12 mouse cellular contexts compared by ENCODE assay signal in the genomic region with DNA sequence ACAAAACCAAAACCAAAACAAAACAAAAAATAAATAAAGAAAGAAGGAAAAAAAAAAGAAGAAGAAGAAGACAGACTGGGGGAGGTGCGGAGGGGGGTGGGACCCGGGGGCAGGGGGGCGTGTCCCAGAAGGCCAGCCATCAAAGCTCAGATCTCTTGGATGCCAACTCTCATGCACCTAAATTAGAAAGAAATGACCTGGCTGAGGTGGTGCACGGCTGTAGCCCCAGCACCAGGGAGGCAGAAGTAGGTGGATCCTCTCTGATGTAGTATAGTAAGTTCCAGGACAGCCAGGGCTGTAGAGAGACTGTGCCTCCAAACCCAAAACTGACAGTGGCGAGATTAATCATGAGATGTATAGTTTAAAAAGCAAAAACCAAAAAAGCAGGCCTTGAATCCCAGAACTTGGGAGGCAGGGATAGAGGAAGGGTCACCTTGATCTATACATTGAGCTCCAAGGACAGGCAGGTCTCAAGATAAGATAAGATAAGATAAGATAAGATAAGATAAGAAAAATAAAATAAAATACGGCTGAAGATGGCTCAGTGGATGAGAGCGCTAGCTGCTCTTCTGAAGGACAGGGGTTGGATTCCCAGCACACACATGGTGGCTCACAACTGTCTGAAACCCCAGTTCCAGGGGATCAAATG. TPM values are rescaled to one million over a fixed set of nuclear protein-coding genes. Genes with fewer than 3 reads are reported as not detected.
DNase-seq lines count a peak whose midpoint lies in the region; ATAC-seq lines count a peak whose summit lies in the region.
"Had no signal": no experiment of that assay in that cellular context is flagged by ENCODE, and none has a peak within 500 bp of the region (broad histone marks: within the 10 kb centered on the region; RNA-seq: fewer than 3 reads in every experiment).

No protein-coding gene starts in this region.

- ATAC-seq in forebrain, embryonic 13.5 days = peak; percentile 50; the same call in 1 of the 2 replicates
- no peak for ATAC-seq in forebrain, embryonic 16.5 days
- ATAC-seq in liver, embryonic 16.5 days (ENCODE audit: low read depth) = no peak

- H3K9me3 ChIP-seq in forebrain, embryonic 13.5 days (replicated peaks) = no peaks in the 10 kb centered on the region
- no peaks in the 10 kb centered on the region for H3K9me3 ChIP-seq in forebrain, embryonic 16.5 days (ENCODE audit: control insufficient read depth, low read length)
- H3K9me3 ChIP-seq in liver, embryonic 16.5 days (replicated peaks; ENCODE audit: control insufficient read depth, low read length) = no peaks in the 10 kb centered on the region
- H3K9me3 ChIP-seq: forebrain, embryonic 10.5 days; hindbrain, embryonic 15.5 days; stomach, embryonic 15.5 days had no signal

- no peak overlapping the region for H3K4me3 ChIP-seq in forebrain, embryonic 13.5 days
- no peak overlapping the region for H3K4me3 ChIP-seq in forebrain, embryonic 16.5 days (replicated peaks; ENCODE audit: low read length)
- no peak overlapping the region for H3K4me3 ChIP-seq in liver, embryonic 16.5 days (ENCODE audit: low read depth, low read length)
- H3K4me3 ChIP-seq: forebrain, embryonic 10.5 days; hindbrain, embryonic 15.5 days; stomach, embryonic 15.5 days had no signal

- no peaks in the 10 kb centered on the region for H3K4me1 ChIP-seq in forebrain, embryonic 13.5 days
- no peaks in the 10 kb centered on the region for H3K4me1 ChIP-seq in forebrain, embryonic 16.5 days (replicated peaks; ENCODE audit: control insufficient read depth, insufficient read depth, low read length)
- H3K4me1 ChIP-seq in liver, embryonic 16.5 days (ENCODE audit: control insufficient read depth, low read depth, low read length) = peaks cover 2% of the 10 kb centered on the region
- H3K4me1 ChIP-seq: forebrain, embryonic 10.5 days; hindbrain, embryonic 15.5 days; stomach, embryonic 15.5 days had no signal

- no peaks in the 10 kb centered on the region for H3K36me3 ChIP-seq in forebrain, embryonic 13.5 days (ENCODE audit: poor library complexity, severe bottlenecking)
- H3K36me3 ChIP-seq in forebrain, embryonic 16.5 days (ENCODE audit: control insufficient read depth, insufficient read depth) = no peaks in the 10 kb centered on the region
- H3K36me3 ChIP-seq in liver, embryonic 16.5 days (ENCODE audit: control insufficient read depth, insufficient read depth) = no peaks in the 10 kb centered on the region
- H3K36me3 ChIP-seq: forebrain, embryonic 10.5 days; hindbrain, embryonic 15.5 days; stomach, embryonic 15.5 days had no signal

- 74% methylated on average over 7 of the region's 7 CpGs for WGBS in forebrain, embryonic 13.5 days
- WGBS in forebrain, embryonic 16.5 days = 81% methylated on average over 7 of the region's 7 CpGs
- WGBS in liver, embryonic 16.5 days (ENCODE audit: insufficient replicate concordance) = 51% methylated on average over 7 of the region's 7 CpGs

- no peak overlapping the region for H3K27ac ChIP-seq in forebrain, embryonic 13.5 days
- no peak overlapping the region for H3K27ac ChIP-seq in forebrain, embryonic 16.5 days (ENCODE audit: low read length)
- H3K27ac ChIP-seq in liver, embryonic 16.5 days (ENCODE audit: low read length) = no peak overlapping the region
- H3K27ac ChIP-seq: forebrain, embryonic 10.5 days; hindbrain, embryonic 15.5 days; stomach, embryonic 15.5 days had no signal

- no peaks in the 10 kb centered on the region for H3K27me3 ChIP-seq in forebrain, embryonic 13.5 days
- no peaks in the 10 kb centered on the region for H3K27me3 ChIP-seq in forebrain, embryonic 16.5 days (replicated peaks; ENCODE audit: control insufficient read depth, insufficient read depth, low read length)
- H3K27me3 ChIP-seq in liver, embryonic 16.5 days (ENCODE audit: control insufficient read depth, insufficient read depth, low read depth, low read length) = no peaks in the 10 kb centered on the region
- H3K27me3 ChIP-seq: hindbrain, embryonic 15.5 days; stomach, embryonic 15.5 days had no signal

- no peak overlapping the region for H3K9ac ChIP-seq in forebrain, embryonic 13.5 days
- no peak overlapping the region for H3K9ac ChIP-seq in forebrain, embryonic 16.5 days (replicated peaks; ENCODE audit: low read depth, low read length)
- H3K9ac ChIP-seq in liver, embryonic 16.5 days (ENCODE audit: low read depth, low read length) = no peak overlapping the region
- H3K9ac ChIP-seq: hindbrain, embryonic 15.5 days; stomach, embryonic 15.5 days had no signal

- H3K4me2 ChIP-seq in forebrain, embryonic 13.5 days = no peak overlapping the region
- no peak overlapping the region for H3K4me2 ChIP-seq in forebrain, embryonic 16.5 days (ENCODE audit: low read length)
- peak overlapping the region; percentile 52; the same call in 1 of the 2 replicates for H3K4me2 ChIP-seq in liver, embryonic 16.5 days (ENCODE audit: low read depth, low read length)

- DNase-seq in thymus, postnatal 10 days (ENCODE audit: low spot score in 2 of 2) = peak; percentile 2 to 12
- DNase-seq in thymus, postnatal 0 days (ENCODE audit: low spot score) = no peak
- DNase-seq in retina, postnatal 1 day = no peak
- DNase-seq in layer of hippocampus, postnatal 25 days (ENCODE audit: extremely low spot score in 1 of 2, low spot score in 1 of 2) = no peak
- DNase-seq in right cerebral cortex, postnatal 10 days (ENCODE audit: low spot score in 2 of 2) = no peak
- DNase-seq: adrenal gland, adult 8-10 months had no signal

RNA-seq across cellular contexts. Expression of gene Rpl24, which starts 14.3 kb away (rescaled TPM):
- 656 and 765 TPM in 2 replicates for polyA plus RNA-seq in forebrain, embryonic 13.5 days (2015; fragmentation: Nextera tagmentation; extraction: Ambion mirVana)
- 484 and 499 TPM in 2 replicates for polyA plus RNA-seq in forebrain, embryonic 16.5 days (2015; fragmentation: Nextera tagmentation; extraction: Ambion mirVana)
- 1,051 and 1,112 TPM in 2 replicates for polyA plus RNA-seq in thymus, postnatal 0 days (2015; fragmentation: Nextera tagmentation; extraction: Ambion mirVana)
- polyA plus RNA-seq in liver, embryonic 16.5 days (2015; fragmentation: Nextera tagmentation; extraction: Ambion mirVana) = 300 and 356 TPM in 2 replicates
- 100 to 1,000 TPM; 367 to 413 TPM for total RNA-seq in layer of hippocampus, postnatal 25 days (2021)

RNA-seq across cellular contexts. Expression of gene Cep97, which starts 17.1 kb away (rescaled TPM):
- polyA plus RNA-seq in forebrain, embryonic 13.5 days (2015; fragmentation: Nextera tagmentation; extraction: Ambion mirVana) = 19.3 and 21.5 TPM in 2 replicates
- polyA plus RNA-seq in forebrain, embryonic 16.5 days (2015; fragmentation: Nextera tagmentation; extraction: Ambion mirVana) = 17.5 and 19.4 TPM in 2 replicates
- 46.4 and 52.7 TPM in 2 replicates for polyA plus RNA-seq in thymus, postnatal 0 days (2015; fragmentation: Nextera tagmentation; extraction: Ambion mirVana)
- polyA plus RNA-seq in liver, embryonic 16.5 days (2015; fragmentation: Nextera tagmentation; extraction: Ambion mirVana) = 3.5 and 3.7 TPM in 2 replicates
- total RNA-seq in layer of hippocampus, postnatal 25 days (2021) = 10 to 100 TPM; 13.4 to 14.2 TPM

RNA-seq across cellular contexts. Expression of gene Zbtb11, which starts 21.9 kb away (rescaled TPM):
- 18.9 and 19.2 TPM in 2 replicates for polyA plus RNA-seq in forebrain, embryonic 13.5 days (2015; fragmentation: Nextera tagmentation; extraction: Ambion mirVana)
- 22.4 and 25.1 TPM in 2 replicates for polyA plus RNA-seq in forebrain, embryonic 16.5 days (2015; fragmentation: Nextera tagmentation; extraction: Ambion mirVana)
- 15.6 and 20.2 TPM in 2 replicates for polyA plus RNA-seq in thymus, postnatal 0 days (2015; fragmentation: Nextera tagmentation; extraction: Ambion mirVana)
- polyA plus RNA-seq in liver, embryonic 16.5 days (2015; fragmentation: Nextera tagmentation; extraction: Ambion mirVana) = 7.9 and 8.3 TPM in 2 replicates
- total RNA-seq in layer of hippocampus, postnatal 25 days (2021) = 10 to 100 TPM; 46.2 to 47.3 TPM

RNA-seq across cellular contexts. Expression of gene Nxpe3, which starts 56.7 kb away (rescaled TPM):
- 1.1 and 1.2 TPM in 2 replicates for polyA plus RNA-seq in forebrain, embryonic 13.5 days (2015; fragmentation: Nextera tagmentation; extraction: Ambion mirVana)
- 1.7 and 2.1 TPM in 2 replicates for polyA plus RNA-seq in forebrain, embryonic 16.5 days (2015; fragmentation: Nextera tagmentation; extraction: Ambion mirVana)
- polyA plus RNA-seq in thymus, postnatal 0 days (2015; fragmentation: Nextera tagmentation; extraction: Ambion mirVana) = 1.8 and 2.2 TPM in 2 replicates
- polyA plus RNA-seq in liver, embryonic 16.5 days (2015; fragmentation: Nextera tagmentation; extraction: Ambion mirVana) = 0.60 and 0.64 TPM in 2 replicates
- 10 to 100 TPM; 11.2 to 11.6 TPM for total RNA-seq in layer of hippocampus, postnatal 25 days (2021)

Comparison
In these comparisons a context has a peak if more than half of its experiments do, and no peak if none do; other contexts are left out.
1. DNase-seq: peak in thymus, postnatal 10 days (2 of 2); none in thymus, postnatal 0 days (single experiment), retina, postnatal 1 day (single experiment), layer of hippocampus, postnatal 25 days (0 of 2) and right cerebral cortex, postnatal 10 days (0 of 2).